Mouse (Mus musculus): ENCODE measurements at regions not wholly inside any gene's neighbourhood (a gene's known extent, or its start where the extent isn't known, plus 50 kb on each side); places are given as distances from the start of the nearest gene placed in this dataset.

DNA sequence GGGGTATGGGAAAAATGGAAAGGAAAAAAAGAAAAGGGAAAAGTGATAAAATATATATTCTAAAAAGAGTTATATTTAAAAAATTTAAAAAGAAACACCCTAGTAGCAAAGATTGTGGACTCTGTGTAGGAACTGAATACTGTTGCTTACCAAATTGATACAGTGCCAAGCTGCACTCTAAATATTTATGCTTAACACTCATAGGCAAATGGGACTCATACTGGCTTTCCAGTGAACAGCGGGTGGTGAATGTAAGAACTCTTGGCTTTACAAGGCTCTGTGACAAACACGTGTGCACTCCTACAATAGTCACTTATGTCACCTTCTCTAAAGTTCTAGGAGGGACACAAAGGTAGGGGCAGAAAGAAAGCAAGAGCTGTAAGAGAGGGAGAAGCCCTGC, 1320.8 kb downstream of the Gsdmc2 start:
- TF ChIP-seq CTCF (IDR thresholded peaks at IDR 0.05; ENCODE audit: control insufficient read depth, insufficient read depth, insufficient replicate concordance, low read depth, low read length) (no peak), POLR2A (IDR thresholded peaks at IDR 0.05; ENCODE audit: control insufficient read depth, low read depth, low read length) (no peak)

Measured in testis, adult 2 months (tissue).